Mouse (Mus musculus): ENCODE measurements around the gene Tmem129. TPM values are rescaled to one million over a fixed set of nuclear protein-coding genes. Genes with fewer than 3 reads are reported as not detected.

Tmem129 gene
- total RNA-seq, 2 experiments from 2014 or later: 22.6 to 23.4 TPM

Other genes with a start within 250 kb of the Tmem129 start
- not detected for gene Nkx1-1, start 224.4 kb downstream of the Tmem129 start, total RNA-seq (2021)
- 10 to 100 TPM; 24.7 to 27.3 TPM for gene Fam53a, start 28.8 kb downstream of the Tmem129 start, total RNA-seq (2021)
- gene Gm9903, start 28.5 kb downstream of the Tmem129 start, total RNA-seq (2021): under 1 TPM; 0.56 to 0.77 TPM
- gene Slbp, start 5.8 kb downstream of the Tmem129 start, total RNA-seq (2021): 10 to 100 TPM; 19.5 to 21.0 TPM
- 1 to 10 TPM; 3.2 to 3.3 TPM for gene Tacc3, start 288 bp downstream of the Tmem129 start, total RNA-seq (2021)
- 100 to 1,000 TPM; 120 to 122 TPM for gene Fgfr3, start 63.3 kb upstream of the Tmem129 start, total RNA-seq (2021)
- 100 to 1,000 TPM in 1 of 2 experiments, 10 to 100 TPM in 1; 95.4 to 101 TPM for gene Letm1, start 124.4 kb upstream of the Tmem129 start, total RNA-seq (2021)
- 100 to 1,000 TPM; 118 to 119 TPM for gene Nsd2, start 162.3 kb upstream of the Tmem129 start, total RNA-seq (2021)

Measured in layer of hippocampus, adult 18-20 months (tissue).